Mouse (Mus musculus) embryonic facial prominence, embryonic 13.5 days (tissue): Measurements from ENCODE around the gene Flt3. TPM values are rescaled to one million over a fixed set of nuclear protein-coding genes. Genes with fewer than 3 reads are reported as not detected.

Source experiments
- ATAC-seq: fragments of 200-750 bp; cut with Nextera tagmentation; 2 replicates; pipeline ENCODE4 v1.8.0; 2017; ENCODE audit warnings: low read depth; ENCODE audit not compliant: insufficient number of reproducible peaks, insufficient read depth, low FRiP score, low TSS enrichment
- H3K27ac ChIP-seq: fragments of 300-500 bp; sonication (generic); 2 replicates; pipeline ENCODE4 v1.5.1; 2015; ENCODE audit warnings: moderate library complexity, mild to moderate bottlenecking, inconsistent platforms
- H3K27me3 ChIP-seq: fragments of 300-500 bp; sonication (generic); 2 replicates; pipeline ENCODE4 v1.6.1; 2015; ENCODE audit warnings: mild to moderate bottlenecking, inconsistent platforms
- H3K36me3 ChIP-seq: fragments of 300-500 bp; sonication (generic); 2 replicates; pipeline ENCODE4 v1.6.1; 2015; ENCODE audit warnings: mild to moderate bottlenecking, inconsistent platforms
- H3K4me1 ChIP-seq: fragments of 300-500 bp; sonication (generic); 2 replicates; pipeline ENCODE4 v1.6.1; 2015; ENCODE audit warnings: inconsistent platforms
- H3K4me2 ChIP-seq: fragments of 300-500 bp; sonication (generic); 2 replicates; pipeline ENCODE4 v1.6.1; 2015; ENCODE audit warnings: moderate library complexity, mild to moderate bottlenecking, inconsistent platforms
- H3K4me3 ChIP-seq: fragments of 300-500 bp; sonication (generic); 2 replicates; pipeline ENCODE4 v1.5.1; 2015; ENCODE audit warnings: mild to moderate bottlenecking, inconsistent platforms
- H3K9ac ChIP-seq: fragments of 300-500 bp; sonication (generic); 2 replicates; pipeline ENCODE4 v1.6.1; 2015; ENCODE audit warnings: mild to moderate bottlenecking, inconsistent platforms
- H3K9me3 ChIP-seq: fragments of 300-500 bp; sonication (generic); 2 replicates; pipeline ENCODE4 v1.6.1; 2016; ENCODE audit warnings: inconsistent platforms
- WGBS: fragments of 180-500 bp; shearing (Covaris S2); methylation state at CpG from one replicate; pipeline ENCODE4 v1.1.7; 2015; ENCODE audit warnings: mixed read lengths; 5-methylcytosine and 5-hydroxymethylcytosine counted together
- polyA plus RNA-seq: library from polyadenylated mRNA; unstranded; fragments of >200 nt; fragmentation: Nextera tagmentation; extraction: Ambion mirVana; gene quantifications from 2 replicates; pipeline ENCODE4 v1.2.1, GENCODE M21; 2015

The Flt3 gene
- polyA plus RNA-seq, 1 experiment from 2014 or later, result 0.25 TPM

DNA sequence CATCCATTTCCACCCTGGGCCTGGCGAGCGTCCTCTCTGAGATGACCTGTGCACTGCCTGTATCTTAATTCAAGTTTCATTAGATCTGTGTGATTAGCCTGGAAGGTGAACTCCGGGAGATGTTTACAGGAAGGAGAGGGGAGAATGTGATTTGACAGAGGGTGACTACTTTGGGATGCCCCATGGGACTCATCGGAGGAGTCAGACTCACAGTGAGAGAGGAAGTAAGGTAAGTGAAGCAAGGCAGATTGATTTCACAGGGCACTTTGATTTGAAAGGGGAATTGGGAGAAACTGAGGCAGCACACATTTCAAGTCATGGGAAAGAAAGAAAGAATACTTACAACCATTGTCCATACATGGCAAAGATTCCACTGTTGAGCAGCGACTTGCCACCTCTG is 5.8 kb upstream of the Flt3 start:
- Histone ChIP-seq H3K9me3 (no peaks in the 10 kb centered on the region), H3K27ac (no peak overlapping the region), H3K4me3 (no peak overlapping the region), H3K36me3 (no peaks in the 10 kb centered on the region), H3K4me1 (no peaks in the 10 kb centered on the region), H3K27me3 (peaks cover 15% of the 10 kb centered on the region), H3K9ac (no peak overlapping the region), H3K4me2 (no peak overlapping the region)
- 78% methylated on average over 5 of the region's 5 CpGs for WGBS
- no peak for ATAC-seq

GRCm38 (mm10) chr5:147402505-147402904 is 2.2 kb upstream of the Flt3 start:
- no peaks in the 10 kb centered on the region for H3K36me3 ChIP-seq
- H3K9ac ChIP-seq, result no peak overlapping the region
- no peak overlapping the region for H3K4me3 ChIP-seq
- no peak for ATAC-seq
- peaks cover 14% of the 10 kb centered on the region for H3K4me1 ChIP-seq
- 30% methylated on average over 5 of the region's 5 CpGs for WGBS
- H3K4me2 ChIP-seq, result no peak overlapping the region
- H3K27me3 ChIP-seq, result peaks cover 52% of the 10 kb centered on the region
- H3K9me3 ChIP-seq, result no peaks in the 10 kb centered on the region
- no peak overlapping the region for H3K27ac ChIP-seq

DNA sequence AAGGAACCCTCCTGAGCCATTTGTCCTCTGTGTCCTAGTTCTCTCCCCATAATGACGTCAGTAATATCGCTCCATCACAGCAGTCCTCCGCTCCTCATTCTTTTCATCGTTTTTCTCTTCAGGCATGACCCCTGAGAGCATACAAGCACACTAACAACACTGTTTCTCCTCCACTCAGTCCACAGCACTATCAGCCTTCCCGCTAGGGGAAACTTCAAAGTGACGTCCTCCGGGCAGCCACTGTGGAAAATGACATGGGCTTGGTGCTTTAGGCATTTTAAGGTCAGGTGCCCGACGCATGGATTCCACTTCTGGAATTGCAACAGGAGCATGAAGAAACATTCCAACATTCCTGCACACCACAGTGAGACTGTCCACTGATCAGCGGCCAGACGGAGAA is 735 bp upstream of the Flt3 start:
- Histone ChIP-seq H3K4me3 (0 out of 2 replicates have a peak overlapping the region, but pooled peaks have one; percentile 47), H3K9me3 (no peaks in the 10 kb centered on the region), H3K4me2 (peak overlapping the region; percentile 87), H3K9ac (no peak overlapping the region), H3K27ac (no peak overlapping the region), H3K36me3 (no peaks in the 10 kb centered on the region), H3K27me3 (peaks cover 58% of the 10 kb centered on the region), H3K4me1 (peaks cover 14% of the 10 kb centered on the region)
- no peak for ATAC-seq
- WGBS, result 21% methylated on average over 11 of the region's 11 CpGs

GRCm38 (mm10) chr5:147400505-147400979 is 253 bp upstream of the Flt3 start:
- H3K27me3 ChIP-seq, result peaks cover 58% of the 10 kb centered on the region

DNA sequence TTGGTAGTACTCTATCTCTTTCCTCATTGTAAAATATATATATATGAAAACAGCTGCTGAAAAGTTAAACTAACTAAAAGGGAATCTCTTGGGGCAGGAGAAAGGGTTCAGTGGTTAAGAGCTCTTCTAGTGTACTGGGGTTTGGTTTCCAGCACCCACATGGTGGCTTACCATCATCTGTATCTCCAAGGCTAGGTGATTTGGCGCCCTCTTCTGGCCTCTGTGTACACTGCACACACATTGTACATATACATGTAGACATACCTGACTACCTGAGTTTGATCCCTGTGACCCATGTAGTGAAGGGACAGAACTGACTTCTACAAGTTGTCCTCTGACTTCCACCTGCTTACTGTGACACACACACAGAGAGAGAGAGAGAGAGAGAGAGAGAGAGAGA is 5.2 kb downstream of the Flt3 start:
- ATAC-seq, result no peak
- peaks cover 4% of the 10 kb centered on the region for H3K4me1 ChIP-seq

More at GRCm38 (mm10) chr5:147400505-147400979, 253 bp upstream of the Flt3 start:
- no peak for ATAC-seq
- peak overlapping the region; percentile 87 for H3K4me2 ChIP-seq
- peaks cover 14% of the 10 kb centered on the region for H3K4me1 ChIP-seq
- H3K4me3 ChIP-seq, result peak overlapping the region; percentile 47
- H3K36me3 ChIP-seq, result no peaks in the 10 kb centered on the region
- no peaks in the 10 kb centered on the region for H3K9me3 ChIP-seq
- 2% methylated on average over 17 of the region's 17 CpGs for WGBS
- peak overlapping the region; percentile 58 for H3K9ac ChIP-seq
- H3K27ac ChIP-seq, result no peak overlapping the region

DNA sequence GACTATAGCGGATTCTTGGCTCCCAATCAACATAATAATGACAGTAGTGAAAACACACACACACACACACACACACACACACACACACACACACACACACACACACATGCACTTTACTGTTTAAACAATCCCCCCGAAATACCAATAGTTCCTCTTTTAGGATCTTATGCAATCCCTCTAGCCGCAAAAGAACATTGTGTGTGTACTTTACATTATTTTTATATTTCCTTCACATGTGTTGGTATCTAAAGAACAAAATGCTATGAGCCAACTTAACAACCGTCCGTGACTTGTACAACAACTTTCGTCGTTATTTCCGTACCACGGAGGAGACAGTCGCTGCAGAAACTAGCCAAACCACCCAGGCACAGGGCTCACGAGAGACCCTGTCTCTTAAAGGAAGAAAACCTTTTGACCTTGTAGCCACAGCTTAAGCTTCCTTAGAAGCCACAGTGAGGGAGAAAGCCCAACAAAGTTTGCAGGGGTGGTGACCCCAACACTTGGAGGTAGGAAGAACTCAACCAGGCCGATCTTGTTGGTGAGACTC is 7.5 kb downstream of the Flt3 start:
- 0 out of 2 replicates have a peak, but pooled peaks cover 2% of the 10 kb centered on the region for H3K9me3 ChIP-seq
- 74% methylated on average over 12 of the region's 12 CpGs for WGBS
- H3K27me3 ChIP-seq, result peaks cover 9% of the 10 kb centered on the region
- no peak overlapping the region for H3K27ac ChIP-seq
- no peak overlapping the region for H3K4me2 ChIP-seq
- no peak for ATAC-seq
- H3K4me1 ChIP-seq, result no peaks in the 10 kb centered on the region
- no peaks in the 10 kb centered on the region for H3K36me3 ChIP-seq
- H3K9ac ChIP-seq, result no peak overlapping the region
- no peak overlapping the region for H3K4me3 ChIP-seq

More for the DNA sequence above, 5.2 kb downstream of the Flt3 start:
- peaks cover 32% of the 10 kb centered on the region for H3K27me3 ChIP-seq
- no peak overlapping the region for H3K9ac ChIP-seq
- H3K36me3 ChIP-seq, result no peaks in the 10 kb centered on the region
- H3K27ac ChIP-seq, result no peak overlapping the region
- WGBS, result 24% methylated on average over 1 of the region's 1 CpGs
- no peak overlapping the region for H3K4me2 ChIP-seq
- no peak overlapping the region for H3K4me3 ChIP-seq
- 0 out of 2 replicates have a peak, but pooled peaks cover under 1% of the 10 kb centered on the region for H3K9me3 ChIP-seq

GRCm38 (mm10) chr5:147390772-147391171 is 9.5 kb downstream of the Flt3 start:
- H3K4me2 ChIP-seq, result no peak overlapping the region
- no peaks in the 10 kb centered on the region for H3K36me3 ChIP-seq
- H3K4me1 ChIP-seq, result no peaks in the 10 kb centered on the region
- H3K27ac ChIP-seq, result no peak overlapping the region
- H3K9ac ChIP-seq, result no peak overlapping the region
- no peaks in the 10 kb centered on the region for H3K27me3 ChIP-seq
- ATAC-seq, result no peak
- H3K4me3 ChIP-seq, result no peak overlapping the region
- H3K9me3 ChIP-seq, result 0 out of 2 replicates have a peak, but pooled peaks cover 2% of the 10 kb centered on the region
- WGBS, result 68% methylated on average over 2 of the region's 2 CpGs

DNA sequence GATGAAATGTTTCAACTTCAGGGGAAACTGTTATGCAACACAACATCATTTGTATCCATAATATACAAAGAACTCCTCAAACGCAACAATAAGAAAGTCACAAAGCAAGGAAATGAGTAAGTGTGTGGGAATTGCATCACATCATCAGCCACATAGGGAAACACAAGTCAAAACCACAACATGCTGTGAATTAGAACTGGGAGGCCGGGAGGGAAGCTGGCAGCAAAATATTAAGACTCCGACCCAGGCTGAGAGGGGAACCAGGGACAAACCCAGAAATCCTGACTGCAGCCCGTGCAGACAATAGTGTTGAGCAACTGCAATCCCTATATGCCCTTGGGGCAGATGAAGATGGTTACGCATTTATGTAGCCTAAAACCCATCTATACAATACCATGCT is 11.2 kb downstream of the Flt3 start:
- H3K4me2 ChIP-seq, result no peak overlapping the region
- H3K27ac ChIP-seq, result no peak overlapping the region
- WGBS, result 77% methylated on average over 5 of the region's 5 CpGs
- no peak overlapping the region for H3K4me3 ChIP-seq
- H3K36me3 ChIP-seq, result no peaks in the 10 kb centered on the region
- no peaks in the 10 kb centered on the region for H3K4me1 ChIP-seq
- no peak overlapping the region for H3K9ac ChIP-seq
- H3K9me3 ChIP-seq, result 0 out of 2 replicates have a peak, but pooled peaks cover 2% of the 10 kb centered on the region
- ATAC-seq, result no peak
- H3K27me3 ChIP-seq, result no peaks in the 10 kb centered on the region

GRCm38 (mm10) chr5:147388376-147389008 is 11.8 kb downstream of the Flt3 start:
- Histone ChIP-seq H3K9me3 (0 out of 2 replicates have a peak, but pooled peaks cover 2% of the 10 kb centered on the region), H3K36me3 (no peaks in the 10 kb centered on the region), H3K27me3 (no peaks in the 10 kb centered on the region), H3K4me1 (no peaks in the 10 kb centered on the region), H3K27ac (no peak overlapping the region), H3K4me3 (no peak overlapping the region), H3K9ac (no peak overlapping the region), H3K4me2 (no peak overlapping the region)
- WGBS, result 76% methylated on average over 9 of the region's 9 CpGs
- no peak for ATAC-seq

GRCm38 (mm10) chr5:147386865-147387264 is 13.4 kb downstream of the Flt3 start:
- Histone ChIP-seq H3K9me3 (0 out of 2 replicates have a peak, but pooled peaks cover 2% of the 10 kb centered on the region), H3K4me2 (no peak overlapping the region), H3K36me3 (no peaks in the 10 kb centered on the region), H3K4me1 (no peaks in the 10 kb centered on the region), H3K27ac (no peak overlapping the region), H3K4me3 (no peak overlapping the region), H3K9ac (no peak overlapping the region), H3K27me3 (no peaks in the 10 kb centered on the region)
- ATAC-seq, result no peak
- WGBS, result 82% methylated on average over 13 of the region's 13 CpGs

DNA sequence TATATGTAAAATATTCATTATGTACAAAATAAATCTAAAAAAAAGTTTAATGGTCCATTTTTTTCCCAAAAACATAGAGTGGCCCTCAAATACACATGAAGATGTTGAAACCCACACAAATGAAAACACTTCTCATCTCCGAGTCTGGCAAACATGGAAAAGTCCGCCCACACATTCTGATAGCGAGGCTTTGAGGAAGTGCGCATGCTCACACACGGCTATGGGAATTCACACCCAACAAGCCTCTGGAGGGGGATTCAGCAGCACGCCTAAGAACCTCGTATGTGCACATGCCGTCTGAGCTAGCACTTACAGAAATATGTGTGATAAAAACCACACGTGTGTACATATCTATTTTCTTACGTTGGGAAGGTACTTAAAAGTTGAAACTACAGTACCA is 18.9 kb downstream of the Flt3 start:
- Histone ChIP-seq H3K27me3 (no peaks in the 10 kb centered on the region), H3K4me2 (no peak overlapping the region), H3K4me3 (no peak overlapping the region), H3K9ac (no peak overlapping the region), H3K9me3 (no peaks in the 10 kb centered on the region), H3K4me1 (no peaks in the 10 kb centered on the region), H3K27ac (no peak overlapping the region), H3K36me3 (no peaks in the 10 kb centered on the region)
- WGBS, result 86% methylated on average over 10 of the region's 10 CpGs
- no peak for ATAC-seq

GRCm38 (mm10) chr5:147379481-147379880 is 20.8 kb downstream of the Flt3 start:
- H3K9me3 ChIP-seq, result no peaks in the 10 kb centered on the region
- no peaks in the 10 kb centered on the region for H3K4me1 ChIP-seq
- no peaks in the 10 kb centered on the region for H3K27me3 ChIP-seq
- ATAC-seq, result no peak
- 85% methylated on average over 3 of the region's 3 CpGs for WGBS
- H3K4me2 ChIP-seq, result no peak overlapping the region
- no peak overlapping the region for H3K9ac ChIP-seq
- H3K27ac ChIP-seq, result no peak overlapping the region
- H3K4me3 ChIP-seq, result no peak overlapping the region
- H3K36me3 ChIP-seq, result no peaks in the 10 kb centered on the region
